Mouse (Mus musculus) spleen, adult 18-20 months (tissue): ENCODE data around the gene Fnip2.

Experiments
- DNase-seq, 2 experiments: peaks; one replicate each; pipeline ENCODE4 v3.0.0; 2022; ENCODE audit warnings: mixed read lengths in 2 of 2

Fnip2 gene

GRCm38 (mm10) chr3:79411666-79412065 lies 155.9 kb downstream of the Fnip2 start:
- DNase-seq = no peak

DNA sequence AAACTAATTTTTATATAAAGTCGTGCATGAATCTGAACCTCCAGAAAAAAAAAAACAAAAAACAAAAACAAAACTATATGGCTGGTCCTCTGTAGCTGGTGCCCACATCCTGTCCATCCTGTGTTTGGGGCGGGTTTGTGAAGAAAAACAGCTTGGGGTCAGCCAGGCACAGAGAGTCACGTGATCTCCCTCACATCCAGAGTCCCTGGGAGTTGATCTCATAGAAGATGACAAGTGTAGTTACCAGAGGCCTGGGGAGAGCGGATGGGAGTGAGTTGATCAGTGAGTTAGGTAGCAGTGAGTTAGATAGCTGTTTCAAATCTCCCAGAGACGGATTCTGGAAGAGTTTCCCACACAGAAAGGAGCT lies 157.0 kb downstream of the Fnip2 start:
- no peak for DNase-seq

DNA sequence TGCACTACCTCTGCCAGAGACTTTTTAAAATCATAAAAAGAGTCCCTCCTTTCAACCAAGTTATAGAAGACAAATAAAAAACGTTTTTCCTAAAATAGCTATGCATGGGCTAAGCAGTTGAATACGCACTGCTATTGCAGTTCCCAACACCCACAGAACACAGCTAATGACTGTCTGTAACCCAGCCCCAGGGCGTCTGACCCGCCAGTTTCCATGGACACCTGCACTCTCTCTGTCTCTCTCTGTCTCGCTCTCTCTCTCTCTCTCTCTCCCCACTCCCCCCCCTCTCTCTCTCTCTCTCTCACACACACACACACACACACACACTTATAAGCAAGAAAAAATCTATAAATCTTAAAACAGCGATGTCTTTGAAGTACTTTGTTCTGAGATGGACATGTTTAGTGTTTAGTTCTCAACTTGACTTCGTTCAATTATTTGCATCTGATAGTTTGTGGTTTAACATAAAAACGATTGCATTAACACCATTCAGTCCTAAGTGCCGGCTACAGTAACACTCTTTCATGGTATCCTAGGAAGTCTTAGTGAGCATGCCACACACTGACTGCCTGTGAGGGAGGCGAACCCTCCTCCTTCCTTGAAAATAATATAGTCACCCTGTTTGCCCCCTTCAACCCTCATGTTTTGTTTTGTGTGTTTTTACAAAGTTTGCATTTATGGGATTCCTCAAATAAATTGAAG lies 157.5 kb downstream of the Fnip2 start:
- DNase-seq = no peak

DNA sequence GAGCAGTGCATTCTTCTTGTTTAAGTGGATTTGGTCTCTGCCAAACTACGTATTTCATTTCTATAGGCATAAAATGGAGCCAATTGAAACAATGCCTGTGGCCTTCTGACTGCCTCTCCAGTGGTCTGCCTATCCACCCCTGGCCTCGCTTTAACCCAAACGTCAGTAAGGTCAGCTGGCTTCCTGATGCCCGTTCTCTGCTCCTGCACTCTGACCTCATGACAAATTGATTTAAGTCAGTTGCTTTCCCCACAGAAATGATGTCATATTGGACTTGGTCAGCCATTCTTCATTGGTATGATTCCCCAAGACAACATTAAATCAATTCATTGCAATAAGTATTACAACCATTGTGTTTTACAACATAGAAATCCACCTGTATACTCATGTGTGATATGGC lies 159.1 kb downstream of the Fnip2 start:
- DNase-seq = no peak
